Mouse (Mus musculus) NIH3T3 (cell line): Measurements from ENCODE around the gene Aqp9.

Experiments used
- DNase-seq: peaks from one replicate; pipeline ENCODE4 v3.0.0-alpha.2; 2012; ENCODE audit warnings: low read depth

The Aqp9 gene

GRCm38 (mm10) chr9:71168511-71168910, at the start of gene Aqp9:
TSS of gene Aqp9 (minus strand) at chr9:71168682.
- DNase-seq, result no peak

- DNase-seq, result no peak
Observed at GRCm38 (mm10) chr9:71217793-71218095, 49.3 kb upstream of the Aqp9 start.

DNA sequence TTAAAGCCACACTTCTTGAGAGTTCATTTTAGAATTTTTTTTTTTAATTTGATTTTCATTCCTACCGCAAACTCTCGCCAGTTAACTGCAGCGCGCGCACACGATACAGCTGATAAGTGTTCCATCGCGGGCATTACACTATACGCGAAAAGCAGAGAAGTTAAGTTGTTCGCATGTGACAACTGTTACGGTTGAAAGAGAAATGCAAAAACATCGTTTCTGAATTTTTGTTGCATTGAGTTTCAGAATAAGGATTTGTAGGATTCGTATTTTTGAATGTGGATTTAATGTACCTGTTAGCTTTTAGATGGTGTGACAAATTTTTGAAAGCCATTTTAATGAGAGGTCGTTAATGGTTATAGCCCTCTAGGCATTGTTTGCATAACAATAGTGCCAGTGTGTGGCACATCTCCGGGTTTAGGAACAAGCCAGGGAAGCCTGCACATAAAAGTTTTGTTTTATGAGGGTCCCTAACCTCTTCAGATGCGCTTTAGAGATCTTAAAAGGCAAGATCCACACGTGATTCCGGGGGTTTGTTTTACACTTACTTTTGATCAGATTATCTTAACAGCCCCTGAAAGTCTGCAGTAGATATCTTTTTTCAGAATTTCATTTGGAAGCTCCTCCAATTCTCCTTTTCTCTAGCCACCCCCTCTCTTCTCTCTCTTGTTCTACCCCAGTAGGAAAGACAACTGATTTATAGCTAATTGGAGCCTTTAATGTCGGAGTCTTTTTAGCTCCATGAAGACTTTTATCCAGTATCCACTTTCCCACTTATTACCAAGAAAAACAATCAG, 48.7 kb upstream of the Aqp9 start:
- no peak for DNase-seq

DNA sequence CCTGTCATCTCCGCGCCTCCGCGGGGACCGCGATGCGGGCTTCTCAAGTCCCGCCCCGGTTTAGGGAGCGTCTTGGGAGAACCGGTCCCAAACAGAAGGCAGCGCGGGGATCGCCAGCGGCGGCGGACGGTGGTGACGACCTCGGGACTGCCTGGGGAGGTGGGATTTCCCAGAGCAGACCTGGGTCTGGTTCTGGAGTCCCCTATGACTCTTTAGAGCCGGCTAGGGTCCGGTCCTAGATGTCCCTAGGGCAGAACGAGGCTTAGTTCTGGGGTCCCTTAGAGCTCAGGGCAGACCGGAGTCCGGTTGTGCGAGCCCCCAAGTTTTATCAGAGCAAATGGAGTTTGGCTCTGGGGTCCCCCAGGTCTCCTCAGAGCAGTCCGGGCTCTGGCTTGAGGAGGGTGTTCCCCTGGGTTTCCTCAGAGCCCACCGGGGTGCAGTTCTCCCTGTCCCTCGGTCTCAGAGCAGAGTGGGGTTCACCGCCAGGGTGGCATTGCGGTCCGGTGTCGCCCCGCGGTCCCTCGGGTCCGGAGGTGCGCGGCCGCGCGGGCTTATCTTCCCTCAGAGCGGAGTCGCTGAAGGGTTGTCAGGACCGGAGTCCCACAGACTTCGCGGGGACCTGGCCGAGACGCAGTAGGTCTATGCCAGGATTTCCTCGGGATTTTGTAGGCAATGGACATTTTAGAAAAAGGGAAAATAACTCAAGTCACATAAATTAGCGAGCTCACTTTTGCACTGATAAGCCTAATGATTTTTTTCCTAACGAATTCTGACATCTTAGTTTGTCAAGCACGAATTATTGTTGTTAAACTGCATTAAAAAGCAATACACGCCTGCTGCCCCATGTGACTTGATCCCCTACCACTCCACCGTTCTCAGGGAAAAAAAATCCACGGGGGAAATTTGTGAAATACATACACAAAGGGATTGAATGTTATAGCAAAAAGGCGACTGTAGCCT, 47.8 kb upstream of the Aqp9 start:
- DNase-seq, result no peak

DNA sequence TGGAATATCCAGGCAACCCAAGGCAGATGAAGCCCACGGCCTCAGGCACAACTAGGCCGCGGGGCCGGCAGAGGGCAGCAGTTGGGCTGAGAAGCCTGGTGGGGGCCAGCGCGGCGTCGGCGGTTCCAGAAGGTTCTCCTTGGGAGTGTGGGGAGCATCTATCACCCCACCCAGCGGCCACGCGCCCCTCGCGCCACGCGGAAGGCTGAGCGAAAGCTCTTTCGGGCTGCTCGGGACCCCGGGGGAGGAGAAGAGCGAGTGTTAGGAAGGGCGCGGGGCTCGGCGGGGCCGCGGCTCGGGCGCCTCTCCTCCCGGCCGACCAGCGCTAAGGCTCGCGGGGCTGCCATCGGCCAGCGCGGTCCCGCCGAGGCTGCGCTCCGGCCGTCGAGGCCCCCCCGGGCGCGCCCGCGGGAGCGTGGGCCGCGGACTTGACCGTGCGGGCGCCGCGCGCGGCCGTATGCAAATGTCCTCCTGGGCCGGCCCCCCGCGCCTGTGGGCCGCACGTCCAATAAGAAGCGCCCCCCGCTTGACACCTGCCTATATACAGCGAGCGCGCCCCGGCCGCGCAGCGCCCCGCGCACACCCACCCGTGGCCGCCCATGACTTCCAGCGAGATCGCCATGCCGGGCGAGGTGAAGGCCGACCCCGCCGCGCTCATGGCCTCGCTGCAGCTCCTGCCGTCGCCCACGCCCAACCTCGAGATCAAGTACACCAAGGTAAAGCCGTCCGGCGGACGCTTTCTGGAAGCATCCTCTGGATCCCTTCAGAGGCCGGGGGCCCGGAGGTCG, 47.0 kb upstream of the Aqp9 start, which contains the start of gene Aldh1a2:
Aldh1a2 (plus strand) TSS at position 542 of the 788 bp plus-strand sequence.
- no peak for DNase-seq

DNA sequence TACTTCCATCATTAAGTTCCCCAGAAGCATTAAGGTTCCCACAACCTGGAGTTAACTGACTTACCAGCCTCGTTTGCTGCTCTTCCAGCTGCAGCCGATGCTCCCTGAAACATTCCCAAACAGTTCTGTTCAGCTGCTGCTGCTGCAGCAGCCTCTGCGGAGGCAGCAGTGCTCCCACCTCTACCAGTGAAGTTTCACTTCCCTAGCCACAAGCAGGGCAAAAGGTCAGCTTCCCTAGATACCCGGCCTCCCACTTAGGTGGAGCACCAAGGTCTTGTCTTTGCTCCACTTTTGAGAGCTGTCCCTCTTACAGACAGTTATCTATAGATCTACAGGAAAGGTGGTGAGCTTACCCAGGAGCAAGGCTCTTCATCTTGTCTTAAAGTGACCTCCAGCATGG, 45.2 kb upstream of the Aqp9 start:
- no peak for DNase-seq

DNA sequence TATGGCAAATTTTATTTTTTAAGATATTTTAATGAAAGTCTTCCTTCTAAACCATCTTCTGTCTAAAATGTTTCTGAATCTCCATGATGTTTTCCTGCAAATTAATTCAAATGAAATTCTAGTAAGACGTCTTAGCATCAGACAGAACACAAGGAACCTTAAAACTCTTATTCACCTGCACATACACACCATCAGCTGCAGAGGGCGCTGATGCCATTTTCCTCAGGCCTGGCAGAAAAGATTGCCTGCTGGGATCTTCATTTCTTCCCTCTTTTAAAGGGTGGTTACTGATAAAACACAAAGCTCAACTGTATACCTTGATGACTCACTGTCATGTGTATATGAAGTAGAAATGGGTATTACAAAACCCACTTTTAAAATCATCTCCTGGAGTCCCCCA, 42.4 kb upstream of the Aqp9 start:
- peak; percentile 43 for DNase-seq

GRCm38 (mm10) chr9:71209299-71209698, 40.8 kb upstream of the Aqp9 start:
- DNase-seq, result no peak

DNA sequence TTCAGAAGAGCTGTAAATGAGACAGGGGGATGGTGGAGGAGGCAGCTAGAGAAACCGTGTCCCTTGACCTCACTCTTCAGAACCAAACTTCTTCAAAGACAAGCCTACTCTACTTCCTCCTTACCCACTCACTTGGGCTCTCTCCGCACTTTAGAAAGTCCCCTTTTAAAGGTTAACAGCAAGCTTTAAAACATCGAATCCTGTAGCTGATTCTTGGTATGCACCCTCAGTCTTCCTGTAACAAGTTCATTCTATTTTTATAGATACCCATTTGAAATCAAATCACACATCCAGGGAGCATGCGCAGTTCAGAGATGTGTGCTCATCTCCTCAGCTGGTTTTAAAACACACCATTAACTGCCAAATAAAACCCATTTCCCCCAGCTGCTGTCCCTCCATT, 33.8 kb upstream of the Aqp9 start:
- DNase-seq, result no peak

- DNase-seq, result no peak
Observed at GRCm38 (mm10) chr9:71198826-71199225, 30.3 kb upstream of the Aqp9 start.

GRCm38 (mm10) chr9:71188647-71189415, 20.3 kb upstream of the Aqp9 start:
- peak; percentile 63 for DNase-seq

DNA sequence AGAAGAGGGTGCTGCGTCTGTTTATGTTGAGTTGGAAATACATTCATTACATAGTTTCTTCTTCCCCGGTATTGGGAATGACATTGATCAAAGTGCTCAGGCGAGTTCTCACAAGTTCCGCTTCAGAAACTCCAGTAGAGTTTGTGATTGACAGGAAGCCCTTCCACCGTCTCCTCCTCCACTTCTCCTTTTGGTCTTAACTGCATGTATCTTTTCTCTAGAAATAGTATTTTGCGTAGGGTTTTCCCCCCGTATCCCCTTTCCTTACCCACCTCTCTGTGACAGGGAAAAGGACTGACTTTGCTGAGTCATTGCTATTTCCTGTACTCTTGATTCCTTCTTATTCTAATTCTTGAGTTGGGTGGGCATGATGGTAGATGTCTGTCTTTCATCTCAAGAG, 18.9 kb upstream of the Aqp9 start:
- no peak for DNase-seq

DNA sequence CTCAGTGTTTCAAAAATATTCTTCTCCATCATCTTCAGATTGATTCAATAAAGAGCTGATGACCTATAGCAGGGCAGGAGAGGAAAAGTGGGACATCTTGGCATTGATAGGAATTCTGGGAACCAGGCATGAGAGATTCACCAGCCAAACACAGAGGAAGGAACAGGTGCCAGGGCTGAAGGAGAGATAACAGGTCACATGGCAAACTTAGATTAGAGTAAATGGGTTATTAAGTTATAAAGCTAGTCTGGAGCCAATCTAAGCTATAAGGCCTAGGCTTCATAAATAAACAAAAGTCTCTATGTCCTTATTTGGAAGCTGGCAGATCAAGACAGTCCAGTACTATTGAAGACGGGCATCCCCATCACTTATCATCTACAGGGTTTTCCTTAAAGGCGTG, 17.3 kb upstream of the Aqp9 start:
- no peak for DNase-seq

GRCm38 (mm10) chr9:71185285-71185684, 16.8 kb upstream of the Aqp9 start:
- no peak for DNase-seq

GRCm38 (mm10) chr9:71179964-71180700, 11.7 kb upstream of the Aqp9 start:
- DNase-seq, result peak; percentile 7

GRCm38 (mm10) chr9:71179276-71179896, 10.9 kb upstream of the Aqp9 start:
- DNase-seq, result no peak

GRCm38 (mm10) chr9:71175686-71176085, 7.2 kb upstream of the Aqp9 start:
- DNase-seq, result no peak

GRCm38 (mm10) chr9:71174316-71174975, 6.0 kb upstream of the Aqp9 start:
- DNase-seq, result no peak

GRCm38 (mm10) chr9:71173533-71173932, 5.1 kb upstream of the Aqp9 start:
- no peak for DNase-seq
